23 mouse cellular contexts compared by ENCODE assay signal in the genomic region with DNA sequence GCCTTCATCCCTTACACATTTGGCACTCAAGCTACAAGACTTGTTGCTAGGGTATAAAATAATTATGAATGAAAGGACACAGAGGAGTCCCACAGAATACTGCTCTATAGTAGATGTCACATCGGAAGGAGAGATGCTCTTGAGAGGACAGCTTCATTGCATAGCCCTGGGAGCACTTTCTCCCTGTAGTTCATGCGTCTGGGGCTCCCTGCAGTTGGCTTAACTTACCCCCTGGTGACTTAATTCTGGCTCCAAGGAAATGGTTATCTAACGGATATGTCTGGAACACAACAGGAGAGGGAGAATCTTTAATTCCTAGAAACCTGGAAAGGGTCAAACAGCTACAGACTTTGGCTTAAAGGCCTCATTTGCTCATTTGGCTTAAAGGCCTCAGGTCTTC. TPM values are rescaled to one million over a fixed set of nuclear protein-coding genes. Genes with fewer than 3 reads are reported as not detected.
"Had no signal": no experiment of that assay in that cellular context is flagged by ENCODE, and none has a peak within 500 bp of the region (broad histone marks: within the 10 kb centered on the region; RNA-seq: fewer than 3 reads in every experiment).

No protein-coding gene starts in this region.

- DNase-seq: lung, adult 18-20 months; lung, postnatal 10 days; lung, postnatal 4 days; retina, postnatal 1 day; right cerebral cortex, adult 18-20 months; right cerebral cortex, postnatal 25 days; right cerebral cortex, postnatal 4 days; spleen, adult 18-20 months; thymus, adult 18-20 months; thymus, postnatal 14 days; thymus, postnatal 36 days had no signal

- H3K9ac ChIP-seq: lung, embryonic 14.5 days; midbrain, embryonic 13.5 days; midbrain, embryonic 15.5 days; neural tube, embryonic 13.5 days; neural tube, embryonic 15.5 days had no signal

- H3K9me3 ChIP-seq: midbrain, embryonic 10.5 days; midbrain, embryonic 13.5 days; midbrain, embryonic 15.5 days; neural tube, embryonic 13.5 days; neural tube, embryonic 15.5 days had no signal

- H3K4me2 ChIP-seq: midbrain, embryonic 13.5 days; midbrain, embryonic 15.5 days; neural tube, embryonic 13.5 days; neural tube, embryonic 15.5 days had no signal

- H3K36me3 ChIP-seq: midbrain, embryonic 10.5 days; midbrain, embryonic 13.5 days; midbrain, embryonic 15.5 days; neural tube, embryonic 13.5 days; neural tube, embryonic 15.5 days had no signal

- H3K4me3 ChIP-seq: midbrain, embryonic 10.5 days; midbrain, embryonic 13.5 days; midbrain, embryonic 15.5 days; myocyte; neural tube, embryonic 13.5 days; neural tube, embryonic 15.5 days had no signal

- H3K27ac ChIP-seq: midbrain, embryonic 10.5 days; midbrain, embryonic 13.5 days; midbrain, embryonic 15.5 days; neural tube, embryonic 13.5 days; neural tube, embryonic 15.5 days had no signal

- ATAC-seq: midbrain, embryonic 13.5 days; midbrain, embryonic 15.5 days had no signal

- H3K4me1 ChIP-seq: midbrain, embryonic 13.5 days; midbrain, embryonic 15.5 days had no signal

RNA-seq across cellular contexts. Expression of a gene that starts 6.2 kb away (rescaled TPM):
- polyA plus RNA-seq: liver, embryonic 16.5 days; lung, embryonic 16.5 days; midbrain, embryonic 13.5 days; midbrain, embryonic 15.5 days; myocyte; small intestine, adult 2 months; stomach, embryonic 16.5 days; thymus, postnatal 0 days had no signal

RNA-seq across cellular contexts. Expression of a gene that starts 21.4 kb away (rescaled TPM):
- polyA plus RNA-seq: myocyte had no signal

RNA-seq across cellular contexts. Expression of a gene that starts 48.6 kb away (rescaled TPM):
- polyA plus RNA-seq: midbrain, embryonic 10.5 days; midbrain, embryonic 15.5 days; myocyte had no signal

RNA-seq across cellular contexts. Expression of a gene that starts 53.7 kb away (rescaled TPM):
- polyA plus RNA-seq: midbrain, embryonic 10.5 days; midbrain, embryonic 13.5 days; midbrain, embryonic 15.5 days; myocyte had no signal
